Mouse (Mus musculus): ENCODE measurements around the gene Mtg2. TPM values are rescaled to one million over a fixed set of nuclear protein-coding genes. Genes with fewer than 3 reads are reported as not detected.

The Mtg2 gene
- polyA plus RNA-seq, 1 experiment from 2014 or later: 31.0 TPM

DNA sequence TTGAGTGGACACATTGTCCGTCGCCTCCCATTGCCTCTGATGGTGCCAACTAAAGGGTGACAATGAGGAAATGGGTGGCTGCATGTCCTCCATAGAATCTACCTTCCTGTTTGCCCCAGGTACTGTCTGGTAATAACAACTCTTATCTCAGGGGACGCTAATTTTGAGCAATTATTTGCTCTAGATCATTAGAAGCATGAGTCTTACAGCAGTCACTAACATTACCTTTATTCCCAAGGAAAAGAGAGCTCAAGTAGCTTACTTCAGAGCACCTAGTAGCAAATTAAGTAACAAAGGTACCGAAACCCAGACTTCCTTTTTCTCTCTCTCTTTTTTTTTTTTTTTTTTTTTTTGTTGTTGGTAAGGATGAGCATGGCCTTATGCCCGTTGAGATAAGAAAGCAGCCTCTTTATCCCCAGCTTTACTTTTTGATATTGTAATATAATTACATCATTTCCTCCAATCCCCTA lies 49.9 kb downstream of the Mtg2 start:
- Histone ChIP-seq H3K36me3 (ENCODE audit: control insufficient read depth, insufficient read depth, low read length) (no peaks in the 10 kb centered on the region), H3K4me3 (ENCODE audit: low read length) (peak overlapping the region; percentile 65), H3K27ac (ENCODE audit: low read length) (no peak overlapping the region), H3K27me3 (replicated peaks; ENCODE audit: control insufficient read depth, insufficient read depth, low read length) (no peaks in the 10 kb centered on the region), H3K9me3 (ENCODE audit: control insufficient read depth, low read length) (no peaks in the 10 kb centered on the region), H3K9ac (ENCODE audit: low read depth, low read length) (peak overlapping the region; percentile 72), H3K4me1 (ENCODE audit: control insufficient read depth, insufficient read depth, low read length) (peaks cover 20% of the 10 kb centered on the region), H3K4me2 (ENCODE audit: low read depth, low read length) (peak overlapping the region; percentile 89)
- no peak for ATAC-seq
- 61% methylated on average over 5 of the region's 5 CpGs for WGBS

DNA sequence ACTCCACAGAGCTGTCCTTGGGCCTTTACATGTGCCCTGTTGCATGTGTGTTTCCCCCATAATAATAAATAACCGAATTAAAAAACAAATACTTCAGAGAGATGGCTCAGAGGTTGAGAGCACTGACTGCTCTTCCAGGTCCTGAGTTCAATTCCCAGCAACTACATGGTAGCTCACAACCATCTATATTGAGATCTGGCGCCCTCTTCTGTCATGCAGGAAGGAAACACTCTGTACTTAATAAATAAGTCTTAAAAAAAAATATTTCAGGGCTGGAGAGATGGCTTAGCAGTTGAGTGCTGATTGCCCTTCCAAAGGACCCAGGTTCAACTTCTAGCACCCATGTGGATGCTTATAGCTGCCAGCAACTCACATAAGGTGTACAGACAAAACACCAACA lies 53.8 kb downstream of the Mtg2 start:
- no peaks in the 10 kb centered on the region for H3K27me3 ChIP-seq (replicated peaks; ENCODE audit: control insufficient read depth, insufficient read depth, low read length)

DNA sequence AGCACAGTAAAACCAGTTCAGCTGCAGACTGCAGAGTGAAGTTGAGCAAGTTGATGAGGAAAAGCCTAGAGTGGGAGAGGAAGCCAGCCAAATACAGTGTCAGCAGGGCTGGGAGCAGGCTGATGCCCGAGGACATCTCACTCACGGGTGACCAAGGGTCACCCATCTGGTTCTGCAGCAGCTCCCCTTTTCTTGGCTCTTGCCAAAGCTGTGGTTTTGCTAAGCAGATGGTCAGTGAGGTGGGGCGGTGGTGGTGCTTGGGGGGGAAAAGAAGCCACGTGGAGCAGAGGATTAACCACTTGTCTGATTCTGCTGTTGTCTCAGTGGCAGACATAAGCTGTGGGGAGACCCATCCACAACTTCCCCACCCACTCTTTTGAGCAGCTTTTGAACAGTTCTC lies 55.8 kb downstream of the Mtg2 start:
- Histone ChIP-seq H3K4me2 (ENCODE audit: low read depth, low read length) (no peak overlapping the region), H3K9me3 (ENCODE audit: control insufficient read depth, low read length) (no peaks in the 10 kb centered on the region), H3K4me3 (ENCODE audit: low read length) (no peak overlapping the region), H3K27ac (ENCODE audit: low read length) (no peak overlapping the region), H3K9ac (ENCODE audit: low read depth, low read length) (0 out of 2 replicates have a peak overlapping the region, but pooled peaks have one; percentile 1), H3K27me3 (replicated peaks; ENCODE audit: control insufficient read depth, insufficient read depth, low read length) (no peaks in the 10 kb centered on the region), H3K36me3 (ENCODE audit: control insufficient read depth, insufficient read depth, low read length) (no peaks in the 10 kb centered on the region), H3K4me1 (ENCODE audit: control insufficient read depth, insufficient read depth, low read length) (peaks cover 8% of the 10 kb centered on the region)
- WGBS: 32% methylated on average over 4 of the region's 4 CpGs
- ATAC-seq: no peak

More for the DNA sequence above, 53.8 kb downstream of the Mtg2 start:
- H3K4me1 ChIP-seq (ENCODE audit: control insufficient read depth, insufficient read depth, low read length): peaks cover 16% of the 10 kb centered on the region
- no peak overlapping the region for H3K9ac ChIP-seq (ENCODE audit: low read depth, low read length)
- no peaks in the 10 kb centered on the region for H3K9me3 ChIP-seq (ENCODE audit: control insufficient read depth, low read length)
- ATAC-seq: no peak
- H3K4me3 ChIP-seq (ENCODE audit: low read length): no peak overlapping the region
- H3K4me2 ChIP-seq (ENCODE audit: low read depth, low read length): no peak overlapping the region
- H3K27ac ChIP-seq (ENCODE audit: low read length): no peak overlapping the region
- WGBS: 84% methylated on average over 2 of the region's 2 CpGs
- no peaks in the 10 kb centered on the region for H3K36me3 ChIP-seq (ENCODE audit: control insufficient read depth, insufficient read depth, low read length)

DNA sequence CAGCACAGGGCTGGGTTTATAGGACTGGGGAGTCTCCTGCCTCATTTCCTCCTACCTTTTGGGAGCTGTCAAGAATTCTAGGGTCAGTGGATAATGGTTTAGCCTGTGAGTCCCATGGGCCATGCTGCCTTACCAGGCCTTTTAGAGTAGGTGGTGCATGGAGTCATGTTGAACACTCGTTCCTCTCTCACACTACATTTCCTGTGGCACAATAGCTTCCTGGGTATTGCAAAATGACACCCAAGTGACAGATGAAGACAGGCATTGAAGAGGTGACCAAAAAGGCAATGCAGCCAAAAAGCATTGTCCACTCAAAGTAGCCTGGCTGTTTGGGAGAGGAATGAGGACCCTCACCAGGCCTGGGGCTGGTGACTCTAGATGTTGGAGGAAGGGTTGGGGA lies 57.3 kb downstream of the Mtg2 start:
- 66% methylated on average over 1 of the region's 1 CpGs for WGBS
- peaks cover 8% of the 10 kb centered on the region for H3K4me1 ChIP-seq (ENCODE audit: control insufficient read depth, insufficient read depth, low read length)
- ATAC-seq: no peak

DNA sequence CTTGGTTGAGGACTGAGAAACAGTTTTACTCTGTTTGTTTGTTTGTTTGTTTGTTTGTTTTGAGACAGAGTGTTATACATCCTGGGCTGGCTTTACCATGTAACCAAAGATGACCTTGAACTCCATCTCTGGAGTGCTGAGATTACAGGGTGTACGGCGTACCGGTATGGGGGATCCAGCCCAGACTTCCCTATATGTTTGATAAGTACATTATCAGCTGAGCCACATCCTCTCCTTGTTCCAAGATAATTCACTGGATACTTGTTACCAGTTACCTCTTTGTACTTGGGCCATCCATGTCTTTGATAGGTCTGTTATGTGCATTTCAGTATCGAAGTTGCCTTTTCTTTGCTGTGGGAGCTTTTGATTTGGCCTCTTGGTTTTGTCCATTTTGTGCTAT lies 62.8 kb downstream of the Mtg2 start:
- Histone ChIP-seq H3K27me3 (replicated peaks; ENCODE audit: control insufficient read depth, insufficient read depth, low read length) (no peaks in the 10 kb centered on the region), H3K27ac (ENCODE audit: low read length) (no peak overlapping the region), H3K9me3 (ENCODE audit: control insufficient read depth, low read length) (no peaks in the 10 kb centered on the region), H3K4me1 (ENCODE audit: control insufficient read depth, insufficient read depth, low read length) (no peaks in the 10 kb centered on the region), H3K4me3 (ENCODE audit: low read length) (no peak overlapping the region), H3K9ac (ENCODE audit: low read depth, low read length) (no peak overlapping the region), H3K4me2 (ENCODE audit: low read depth, low read length) (no peak overlapping the region), H3K36me3 (ENCODE audit: control insufficient read depth, insufficient read depth, low read length) (no peaks in the 10 kb centered on the region)
- 88% methylated on average over 4 of the region's 4 CpGs for WGBS
- no peak for ATAC-seq

More for the DNA sequence above, 57.3 kb downstream of the Mtg2 start:
- Histone ChIP-seq H3K27me3 (replicated peaks; ENCODE audit: control insufficient read depth, insufficient read depth, low read length) (no peaks in the 10 kb centered on the region), H3K9me3 (ENCODE audit: control insufficient read depth, low read length) (no peaks in the 10 kb centered on the region), H3K4me2 (ENCODE audit: low read depth, low read length) (no peak overlapping the region), H3K9ac (ENCODE audit: low read depth, low read length) (no peak overlapping the region), H3K4me3 (ENCODE audit: low read length) (no peak overlapping the region), H3K27ac (ENCODE audit: low read length) (no peak overlapping the region), H3K36me3 (ENCODE audit: control insufficient read depth, insufficient read depth, low read length) (no peaks in the 10 kb centered on the region)

DNA sequence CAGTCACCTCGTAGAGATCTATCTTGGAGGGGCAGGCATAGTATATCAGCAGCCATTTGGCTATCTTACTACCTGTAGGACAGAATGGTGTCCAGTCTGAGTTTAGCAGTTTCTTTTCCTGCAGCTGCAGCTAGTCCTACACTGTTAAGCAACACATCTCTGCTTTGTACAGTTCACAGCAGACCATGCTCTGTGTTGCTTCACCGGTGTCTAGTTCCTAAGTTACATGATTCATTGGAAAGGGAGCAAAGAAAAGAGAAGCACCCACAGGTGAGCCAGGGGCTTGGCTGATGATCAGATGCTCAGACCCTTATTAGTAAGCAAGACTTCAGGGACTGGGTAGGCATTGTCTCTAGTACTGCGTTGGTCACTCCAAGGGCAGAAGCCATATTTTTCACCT lies 63.5 kb downstream of the Mtg2 start:
- no peaks in the 10 kb centered on the region for H3K9me3 ChIP-seq (ENCODE audit: control insufficient read depth, low read length)
- WGBS: 85% methylated on average over 3 of the region's 3 CpGs
- ATAC-seq: no peak

DNA sequence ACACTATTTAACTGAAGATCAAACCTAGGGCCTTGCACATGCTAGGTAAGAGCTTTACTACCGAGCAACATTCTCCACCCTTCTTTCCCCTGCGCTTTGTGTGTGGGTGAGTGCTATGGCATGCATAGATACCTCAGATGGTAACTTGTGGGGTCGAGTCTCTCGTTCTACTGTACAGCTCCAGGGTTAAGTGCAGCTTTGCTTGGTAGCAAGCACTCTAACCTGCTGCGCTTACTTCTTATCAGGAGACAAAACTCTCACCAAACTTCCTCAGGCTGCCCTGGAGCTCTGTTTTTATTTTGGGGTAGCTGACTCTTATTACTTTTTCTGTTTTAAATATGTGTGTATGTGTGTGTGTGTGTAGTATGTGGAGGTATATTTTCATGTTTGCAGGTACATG lies 65.0 kb downstream of the Mtg2 start:
- H3K27ac ChIP-seq (ENCODE audit: low read length): no peak overlapping the region
- H3K4me3 ChIP-seq (ENCODE audit: low read length): no peak overlapping the region
- H3K9ac ChIP-seq (ENCODE audit: low read depth, low read length): no peak overlapping the region
- no peaks in the 10 kb centered on the region for H3K9me3 ChIP-seq (ENCODE audit: control insufficient read depth, low read length)
- no peaks in the 10 kb centered on the region for H3K4me1 ChIP-seq (ENCODE audit: control insufficient read depth, insufficient read depth, low read length)
- H3K36me3 ChIP-seq (ENCODE audit: control insufficient read depth, insufficient read depth, low read length): no peaks in the 10 kb centered on the region
- no peaks in the 10 kb centered on the region for H3K27me3 ChIP-seq (replicated peaks; ENCODE audit: control insufficient read depth, insufficient read depth, low read length)
- WGBS: 78% methylated on average over 5 of the region's 5 CpGs
- ATAC-seq: no peak
- H3K4me2 ChIP-seq (ENCODE audit: low read depth, low read length): no peak overlapping the region

More for the DNA sequence above, 63.5 kb downstream of the Mtg2 start:
- Histone ChIP-seq H3K36me3 (ENCODE audit: control insufficient read depth, insufficient read depth, low read length) (no peaks in the 10 kb centered on the region), H3K4me2 (ENCODE audit: low read depth, low read length) (no peak overlapping the region), H3K4me3 (ENCODE audit: low read length) (no peak overlapping the region), H3K4me1 (ENCODE audit: control insufficient read depth, insufficient read depth, low read length) (no peaks in the 10 kb centered on the region), H3K27ac (ENCODE audit: low read length) (no peak overlapping the region), H3K9ac (ENCODE audit: low read depth, low read length) (no peak overlapping the region), H3K27me3 (replicated peaks; ENCODE audit: control insufficient read depth, insufficient read depth, low read length) (no peaks in the 10 kb centered on the region)

Other genes with a start within 250 kb of the Mtg2 start
- gene Taf4, start 93.9 kb upstream of the Mtg2 start, polyA plus RNA-seq (2015; fragmentation: Nextera tagmentation; extraction: Ambion mirVana): 1.8 and 2.5 TPM in 2 replicates
- 2.4 and 2.5 TPM in 2 replicates for gene Lsm14b, start 45.6 kb upstream of the Mtg2 start, polyA plus RNA-seq (2015; fragmentation: Nextera tagmentation; extraction: Ambion mirVana)
- gene Psma7, start 28.2 kb upstream of the Mtg2 start, polyA plus RNA-seq (2015; fragmentation: Nextera tagmentation; extraction: Ambion mirVana): 515 and 554 TPM in 2 replicates
- gene Ss18l1, start 28.1 kb upstream of the Mtg2 start, polyA plus RNA-seq (2015; fragmentation: Nextera tagmentation; extraction: Ambion mirVana): 3.4 and 3.7 TPM in 2 replicates
- 0.07 and 0.09 TPM in 2 replicates for gene Hrh3, start 33.9 kb downstream of the Mtg2 start, polyA plus RNA-seq (2015; fragmentation: Nextera tagmentation; extraction: Ambion mirVana)
- 30.4 and 32.4 TPM in 2 replicates for gene Osbpl2, start 48.7 kb downstream of the Mtg2 start, polyA plus RNA-seq (2015; fragmentation: Nextera tagmentation; extraction: Ambion mirVana)
- gene Adrm1, start 100.9 kb downstream of the Mtg2 start, polyA plus RNA-seq (2015; fragmentation: Nextera tagmentation; extraction: Ambion mirVana): 172 and 194 TPM in 2 replicates
- 26.7 and 29.7 TPM in 2 replicates for gene Lama5, start 155.3 kb downstream of the Mtg2 start, polyA plus RNA-seq (2015; fragmentation: Nextera tagmentation; extraction: Ambion mirVana)
- gene Rps21, start 186.8 kb downstream of the Mtg2 start, polyA plus RNA-seq (2015; fragmentation: Nextera tagmentation; extraction: Ambion mirVana): 471 and 487 TPM in 2 replicates
- 2.8 and 4.8 TPM in 2 replicates for gene Cables2, start 202.9 kb downstream of the Mtg2 start, polyA plus RNA-seq (2015; fragmentation: Nextera tagmentation; extraction: Ambion mirVana)
- gene Rbbp8nl, start 219.3 kb downstream of the Mtg2 start, polyA plus RNA-seq (2015; fragmentation: Nextera tagmentation; extraction: Ambion mirVana): 2.5 TPM in 2 replicates